Mouse (Mus musculus): ENCODE data around the gene Skint9.
"Not testable (repeated sequence)": the region's sequence is repeated elsewhere in the genome, so short reads cannot be mapped to it uniquely, and the experiment has no call there.

Gene Skint9

GRCm38 (mm10) chr4:112433885-112434284, at the start of gene Skint9:
Gene Skint9, minus strand, starts transcription at chr4:112433985.
- DNase-seq (ENCODE audit: low spot score): no peak

GRCm38 (mm10) chr4:112432685-112433084, 1.1 kb downstream of the Skint9 start:
- no peak for DNase-seq (ENCODE audit: low spot score)

- DNase-seq (ENCODE audit: low spot score): no peak
These were observed 1.6 kb downstream of the Skint9 start for GRCm38 (mm10) chr4:112432223-112432622.

DNA sequence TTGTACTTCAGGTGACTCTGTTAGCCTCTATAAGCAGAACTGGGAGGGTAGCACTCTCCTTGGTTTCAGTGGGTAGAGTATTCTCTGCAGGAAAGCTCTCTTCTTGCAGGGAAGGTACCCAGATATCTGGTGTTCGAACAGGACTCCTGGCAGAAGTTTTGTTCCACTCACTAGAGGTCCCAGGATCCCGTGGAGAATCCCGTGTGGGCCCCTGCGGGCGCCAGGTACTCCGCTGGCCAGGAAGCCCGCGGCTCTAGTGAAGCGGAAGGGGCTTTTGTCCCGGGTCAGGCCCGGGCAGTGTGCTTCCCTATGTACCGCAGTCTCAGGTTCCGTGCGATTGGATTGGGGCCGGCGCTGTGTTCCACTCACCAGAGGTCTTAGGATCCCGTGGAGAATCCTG, 84.7 kb downstream of the Skint9 start:
- not testable (repeated sequence) for DNase-seq (ENCODE audit: low spot score)

All from embryo, embryonic 10.5 days (tissue).